Mouse (Mus musculus): ENCODE results near the gene Esp15. TPM values are rescaled to one million over a fixed set of nuclear protein-coding genes. Genes with fewer than 3 reads are reported as not detected.

Gene Esp15
- not detected for polyA plus RNA-seq (2015; fragmentation: Illumina TruSeq; extraction: RNeasy Lipid Tissue Mini Kit (QIAGEN cat#74804); ENCODE audit: insufficient read depth, low read depth, low replicate concordance)

DNA sequence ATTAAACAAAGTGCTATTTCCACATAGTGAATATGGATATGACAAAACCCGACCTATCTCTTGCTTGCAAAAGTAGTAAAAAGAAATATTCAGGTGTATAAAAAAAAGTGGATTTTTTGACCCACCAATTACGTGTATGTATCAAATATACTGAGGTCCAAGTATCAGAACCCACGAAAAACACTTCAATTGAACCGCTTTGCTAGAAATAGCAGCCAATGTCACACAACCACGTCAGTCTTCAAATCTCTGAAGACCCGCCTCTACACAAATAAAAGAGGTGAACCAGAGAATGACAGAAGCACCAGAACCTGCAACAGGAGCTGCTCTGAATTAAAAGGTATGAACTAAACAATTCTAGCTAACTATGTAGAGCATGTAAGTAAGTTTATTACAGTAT is at the start of gene Esp15:
Gene Esp15, plus strand, starts transcription at position 301 of the 400 bp plus-strand sequence.

Other genes starting within 250 kb of the Esp15 start
- not detected for gene Esp18, start 234.6 kb upstream of the Esp15 start, polyA plus RNA-seq (2015; fragmentation: Illumina TruSeq; extraction: RNeasy Lipid Tissue Mini Kit (QIAGEN cat#74804); ENCODE audit: insufficient read depth, low read depth, low replicate concordance)
- not detected for gene Esp16, start 104.8 kb upstream of the Esp15 start, polyA plus RNA-seq (2015; fragmentation: Illumina TruSeq; extraction: RNeasy Lipid Tissue Mini Kit (QIAGEN cat#74804); ENCODE audit: insufficient read depth, low read depth, low replicate concordance)

Measured in pancreas, adult 10 weeks (tissue).